Mouse (Mus musculus) hindbrain, embryonic 15.5 days (tissue): Measurements from ENCODE around the gene Pdcd1lg2. TPM values are rescaled to one million over a fixed set of nuclear protein-coding genes. Genes with fewer than 3 reads are reported as not detected.

ENCODE experiments used
- ATAC-seq: fragments of 200-750 bp; cut with Nextera tagmentation; 2 replicates; pipeline ENCODE4 v1.8.0; 2017; ENCODE audit warnings: low read depth, moderate number of reproducible peaks, moderate TSS enrichment; ENCODE audit not compliant: low FRiP score
- H3K27ac ChIP-seq: fragments of 300-500 bp; sonication (generic); replicated peaks from 2 replicates; pipeline ENCODE4 v1.5.1; 2015; ENCODE audit warnings: mild to moderate bottlenecking, inconsistent platforms
- H3K27me3 ChIP-seq: fragments of 300-500 bp; sonication (generic); 2 replicates; pipeline ENCODE4 v1.6.1; 2015; ENCODE audit warnings: control low read depth, inconsistent platforms
- H3K36me3 ChIP-seq: fragments of 300-500 bp; sonication (generic); 2 replicates; pipeline ENCODE4 v1.6.1; 2015; ENCODE audit warnings: control low read depth, inconsistent platforms
- H3K4me1 ChIP-seq: fragments of 300-500 bp; sonication (generic); replicated peaks from 2 replicates; pipeline ENCODE4 v1.6.1; 2015; ENCODE audit warnings: control low read depth, inconsistent platforms
- H3K4me2 ChIP-seq: fragments of 300-500 bp; sonication (generic); 2 replicates; pipeline ENCODE4 v1.6.1; 2015; ENCODE audit warnings: moderate library complexity, mild to moderate bottlenecking, inconsistent platforms
- H3K4me3 ChIP-seq: fragments of 300-500 bp; sonication (generic); 2 replicates; pipeline ENCODE4 v1.5.1; 2015; ENCODE audit warnings: mild to moderate bottlenecking, inconsistent platforms
- H3K9ac ChIP-seq: fragments of 300-500 bp; sonication (generic); 2 replicates; pipeline ENCODE4 v1.6.1; 2015; ENCODE audit warnings: inconsistent platforms
- H3K9me3 ChIP-seq: fragments of 300-500 bp; sonication (generic); 2 replicates; pipeline ENCODE4 v1.6.1; 2016; ENCODE audit warnings: control low read depth, inconsistent platforms
- WGBS: fragments of 180-500 bp; shearing (Covaris S2); methylation state at CpG from one replicate; pipeline ENCODE4 v1.1.7; 2015; 5-methylcytosine and 5-hydroxymethylcytosine counted together
- polyA plus RNA-seq: library from polyadenylated mRNA; unstranded; fragments of >200 nt; fragmentation: Nextera tagmentation; extraction: Ambion mirVana; gene quantifications from 2 replicates; pipeline ENCODE4 v1.2.1, GENCODE M21; 2015

Pdcd1lg2 gene
- polyA plus RNA-seq, 1 experiment from 2014 or later, result not detected

GRCm38 (mm10) chr19:29370545-29371283 lies 40.0 kb upstream of the Pdcd1lg2 start:
- Histone ChIP-seq H3K27ac (no peak overlapping the region), H3K4me2 (no peak overlapping the region), H3K4me3 (no peak overlapping the region), H3K4me1 (peaks cover 9% of the 10 kb centered on the region; the same call in 1 of the 2 replicates), H3K27me3 (no peaks in the 10 kb centered on the region), H3K36me3 (no peaks in the 10 kb centered on the region), H3K9ac (no peak overlapping the region), H3K9me3 (no peaks in the 10 kb centered on the region)
- no peak for ATAC-seq
- 94% methylated on average over 7 of the region's 7 CpGs for WGBS

GRCm38 (mm10) chr19:29371284-29372081 lies 39.2 kb upstream of the Pdcd1lg2 start:
- Histone ChIP-seq H3K4me3 (no peak overlapping the region), H3K36me3 (no peaks in the 10 kb centered on the region), H3K27me3 (no peaks in the 10 kb centered on the region), H3K9me3 (no peaks in the 10 kb centered on the region), H3K4me1 (peaks cover 9% of the 10 kb centered on the region; the same call in 1 of the 2 replicates), H3K9ac (no peak overlapping the region), H3K4me2 (no peak overlapping the region), H3K27ac (no peak overlapping the region)
- 83% methylated on average over 18 of the region's 18 CpGs for WGBS
- no peak for ATAC-seq

GRCm38 (mm10) chr19:29372138-29372537 lies 38.6 kb upstream of the Pdcd1lg2 start:
- no peaks in the 10 kb centered on the region for H3K36me3 ChIP-seq
- H3K27me3 ChIP-seq, result no peaks in the 10 kb centered on the region
- no peak overlapping the region for H3K9ac ChIP-seq
- H3K4me3 ChIP-seq, result no peak overlapping the region
- H3K4me1 ChIP-seq, result 0 out of 2 replicates have a peak, but pooled peaks cover 5% of the 10 kb centered on the region
- 78% methylated on average over 4 of the region's 4 CpGs for WGBS
- ATAC-seq, result no peak
- H3K27ac ChIP-seq, result no peak overlapping the region
- no peaks in the 10 kb centered on the region for H3K9me3 ChIP-seq
- no peak overlapping the region for H3K4me2 ChIP-seq

GRCm38 (mm10) chr19:29372621-29373020 lies 38.1 kb upstream of the Pdcd1lg2 start:
- Histone ChIP-seq H3K27me3 (no peaks in the 10 kb centered on the region), H3K4me1 (0 out of 2 replicates have a peak, but pooled peaks cover under 1% of the 10 kb centered on the region), H3K36me3 (no peaks in the 10 kb centered on the region), H3K4me3 (no peak overlapping the region), H3K9ac (no peak overlapping the region), H3K27ac (no peak overlapping the region), H3K4me2 (no peak overlapping the region), H3K9me3 (no peaks in the 10 kb centered on the region)
- ATAC-seq, result no peak
- WGBS, result 89% methylated on average over 3 of the region's 3 CpGs

GRCm38 (mm10) chr19:29373438-29373837 lies 37.3 kb upstream of the Pdcd1lg2 start:
- H3K4me3 ChIP-seq, result peak overlapping the region; percentile 18
- ATAC-seq, result no peak
- no peak overlapping the region for H3K9ac ChIP-seq
- no peaks in the 10 kb centered on the region for H3K36me3 ChIP-seq
- no peak overlapping the region for H3K27ac ChIP-seq
- no peaks in the 10 kb centered on the region for H3K4me1 ChIP-seq
- H3K27me3 ChIP-seq, result no peaks in the 10 kb centered on the region
- H3K4me2 ChIP-seq, result peak overlapping the region; percentile 44
- WGBS, result 35% methylated on average over 11 of the region's 11 CpGs
- H3K9me3 ChIP-seq, result no peaks in the 10 kb centered on the region

GRCm38 (mm10) chr19:29374947-29375346 lies 35.8 kb upstream of the Pdcd1lg2 start:
- H3K27ac ChIP-seq, result no peak overlapping the region
- H3K4me2 ChIP-seq, result no peak overlapping the region
- H3K27me3 ChIP-seq, result no peaks in the 10 kb centered on the region
- no peaks in the 10 kb centered on the region for H3K9me3 ChIP-seq
- H3K4me1 ChIP-seq, result no peaks in the 10 kb centered on the region
- no peak for ATAC-seq
- WGBS, result 95% methylated on average over 9 of the region's 9 CpGs
- H3K4me3 ChIP-seq, result no peak overlapping the region
- H3K9ac ChIP-seq, result no peak overlapping the region
- H3K36me3 ChIP-seq, result no peaks in the 10 kb centered on the region

GRCm38 (mm10) chr19:29376382-29376781 lies 34.3 kb upstream of the Pdcd1lg2 start:
- Histone ChIP-seq H3K9me3 (no peaks in the 10 kb centered on the region), H3K27ac (no peak overlapping the region), H3K36me3 (no peaks in the 10 kb centered on the region), H3K9ac (no peak overlapping the region), H3K27me3 (no peaks in the 10 kb centered on the region), H3K4me3 (no peak overlapping the region), H3K4me1 (no peaks in the 10 kb centered on the region), H3K4me2 (no peak overlapping the region)
- ATAC-seq, result no peak
- 76% methylated on average over 3 of the region's 3 CpGs for WGBS

GRCm38 (mm10) chr19:29379839-29380603 lies 30.7 kb upstream of the Pdcd1lg2 start:
- ATAC-seq, result no peak
- Histone ChIP-seq H3K27me3 (no peaks in the 10 kb centered on the region), H3K27ac (no peak overlapping the region), H3K9me3 (no peaks in the 10 kb centered on the region), H3K36me3 (no peaks in the 10 kb centered on the region), H3K4me2 (no peak overlapping the region), H3K4me1 (no peaks in the 10 kb centered on the region), H3K4me3 (no peak overlapping the region), H3K9ac (no peak overlapping the region)
- WGBS, result 94% methylated on average over 14 of the region's 14 CpGs

- no peak for ATAC-seq
- Histone ChIP-seq H3K4me1 (no peaks in the 10 kb centered on the region), H3K4me3 (no peak overlapping the region), H3K27ac (no peak overlapping the region), H3K4me2 (no peak overlapping the region), H3K9ac (no peak overlapping the region), H3K36me3 (no peaks in the 10 kb centered on the region), H3K27me3 (no peaks in the 10 kb centered on the region), H3K9me3 (no peaks in the 10 kb centered on the region)
- WGBS, result 94% methylated on average over 5 of the region's 5 CpGs
Observed at GRCm38 (mm10) chr19:29383368-29383767, 27.4 kb upstream of the Pdcd1lg2 start.

GRCm38 (mm10) chr19:29384412-29384811 lies 26.3 kb upstream of the Pdcd1lg2 start:
- Histone ChIP-seq H3K9ac (no peak overlapping the region), H3K4me2 (no peak overlapping the region), H3K9me3 (no peaks in the 10 kb centered on the region), H3K36me3 (no peaks in the 10 kb centered on the region), H3K27me3 (no peaks in the 10 kb centered on the region), H3K4me1 (no peaks in the 10 kb centered on the region), H3K4me3 (no peak overlapping the region), H3K27ac (no peak overlapping the region)
- no peak for ATAC-seq
- WGBS, result 91% methylated on average over 9 of the region's 9 CpGs

- Histone ChIP-seq H3K4me1 (no peaks in the 10 kb centered on the region), H3K4me2 (no peak overlapping the region), H3K9me3 (no peaks in the 10 kb centered on the region), H3K36me3 (no peaks in the 10 kb centered on the region), H3K27me3 (no peaks in the 10 kb centered on the region), H3K4me3 (no peak overlapping the region), H3K9ac (no peak overlapping the region), H3K27ac (no peak overlapping the region)
- 88% methylated on average over 6 of the region's 6 CpGs for WGBS
- no peak for ATAC-seq
Observed at GRCm38 (mm10) chr19:29384994-29385393, 25.7 kb upstream of the Pdcd1lg2 start.

GRCm38 (mm10) chr19:29385822-29386221 lies 24.9 kb upstream of the Pdcd1lg2 start:
- Histone ChIP-seq H3K27me3 (no peaks in the 10 kb centered on the region), H3K4me2 (no peak overlapping the region), H3K9ac (no peak overlapping the region), H3K4me3 (no peak overlapping the region), H3K27ac (no peak overlapping the region), H3K36me3 (no peaks in the 10 kb centered on the region), H3K4me1 (no peaks in the 10 kb centered on the region), H3K9me3 (no peaks in the 10 kb centered on the region)
- ATAC-seq, result no peak
- WGBS, result 79% methylated on average over 4 of the region's 4 CpGs
